Mouse (Mus musculus) liver, adult 2 months (tissue): Measurements from ENCODE around the gene Cand2. TPM values are rescaled to one million over a fixed set of nuclear protein-coding genes. Genes with fewer than 3 reads are reported as not detected.

ENCODE experiments used
- DNase-seq: peaks from one replicate; pipeline ENCODE4 v3.0.0-alpha.2; 2011; ENCODE audit warnings: low read depth, low spot score; ENCODE audit errors: extremely low read depth
- H3K27ac ChIP-seq: fragments of 200-500 bp; replicated peaks from 2 replicates; pipeline ENCODE4 v1.5.1; 2012; ENCODE audit warnings: low read depth, mild to moderate bottlenecking, control low read depth, inconsistent platforms, low read length; ENCODE audit not compliant: insufficient read depth
- H3K27me3 ChIP-seq: fragments of 200-500 bp; 2 replicates; pipeline ENCODE4 v1.6.1; 2012; ENCODE audit warnings: mild to moderate bottlenecking, moderate library complexity, low read length, inconsistent platforms; ENCODE audit not compliant: control insufficient read depth, insufficient read depth
- H3K36me3 ChIP-seq: fragments of 200-500 bp; 2 replicates; pipeline ENCODE4 v1.6.1; 2012; ENCODE audit warnings: low read length, inconsistent platforms; ENCODE audit not compliant: control insufficient read depth, insufficient read depth
- H3K4me1 ChIP-seq: fragments of 200-500 bp; 2 replicates; pipeline ENCODE4 v1.6.1; 2011; ENCODE audit warnings: low read length; ENCODE audit not compliant: control insufficient read depth, insufficient read depth
- H3K4me3 ChIP-seq: fragments of 200-500 bp; 2 replicates; pipeline ENCODE4 v1.5.1; 2011; ENCODE audit warnings: low read depth, mild to moderate bottlenecking, control low read depth, low read length, moderate library complexity; ENCODE audit not compliant: insufficient read depth
- H3K79me2 ChIP-seq: fragments of 200-500 bp; 2 replicates; pipeline ENCODE4 v1.6.1; 2012; ENCODE audit warnings: inconsistent platforms, mild to moderate bottlenecking, low read length, moderate library complexity; ENCODE audit not compliant: control insufficient read depth, insufficient read depth
- H3K9ac ChIP-seq: fragments of 200-500 bp; 2 replicates; pipeline ENCODE4 v1.6.1; 2012; ENCODE audit warnings: low read depth, mild to moderate bottlenecking, control low read depth, inconsistent platforms, low read length
- CTCF ChIP-seq: fragments of 200-500 bp; IDR thresholded peaks from 2 replicates; pipeline ENCODE4 v1.5.1; 2011; ENCODE audit warnings: low read depth, low read length, control low read depth
- POLR2A ChIP-seq: fragments of 200-500 bp; IDR thresholded peaks from 2 replicates; pipeline ENCODE4 v1.6.1; 2011; ENCODE audit warnings: low read length, control low read depth; ENCODE audit not compliant: insufficient read depth; ENCODE audit errors: extremely low read depth
- WGBS: fragments of 180-500 bp; shearing (Covaris S2); methylation state at CpG from one replicate; pipeline ENCODE4 v1.1.7; 2018; 5-methylcytosine and 5-hydroxymethylcytosine counted together
- polyA plus RNA-seq: library from polyadenylated mRNA; depleted of rRNA; stranded (reverse); fragments of >200 nt; gene quantifications from 2 replicates; pipeline ENCODE4 v1.2.3, GENCODE M21; 2012
- total RNA-seq: library from RNA; depleted of rRNA; stranded (reverse); fragments of >200 nt; gene quantifications from 2 replicates; pipeline ENCODE4 v1.2.3, GENCODE M21; 2014

Cand2 gene
- total and polyA plus RNA-seq, 2 experiments = 0.18 to 0.57 TPM

DNA sequence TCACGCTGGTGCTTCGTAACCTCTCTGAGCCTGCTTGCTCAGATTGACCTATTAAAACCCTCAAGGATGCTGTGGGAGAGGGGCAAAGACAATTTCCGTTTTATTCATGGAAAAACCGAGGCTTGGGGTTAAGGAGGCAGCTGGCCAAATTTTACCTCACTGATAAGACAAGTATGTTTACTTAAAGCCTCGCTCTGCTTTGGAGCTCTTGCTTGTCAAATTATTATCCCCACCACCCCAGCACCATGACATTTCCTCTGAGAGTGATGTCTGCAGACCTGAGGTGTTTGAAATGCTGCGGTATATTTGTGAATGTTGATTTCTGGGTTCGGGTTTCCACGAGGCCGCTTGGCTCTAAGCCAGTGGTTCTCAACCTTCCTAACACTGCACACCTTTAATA lies 2.0 kb downstream of the Cand2 start:
- 28% methylated on average over 9 of the region's 9 CpGs for WGBS
- TF ChIP-seq CTCF (no peak), POLR2A (no peak)
- Histone ChIP-seq H3K4me3 (no peak overlapping the region), H3K27me3 (no peaks in the 10 kb centered on the region), H3K9ac (no peak overlapping the region), H3K4me1 (peaks cover 3% of the 10 kb centered on the region), H3K79me2 (no peaks in the 10 kb centered on the region), H3K36me3 (no peaks in the 10 kb centered on the region), H3K27ac (no peak overlapping the region)
- DNase-seq = no peak

DNA sequence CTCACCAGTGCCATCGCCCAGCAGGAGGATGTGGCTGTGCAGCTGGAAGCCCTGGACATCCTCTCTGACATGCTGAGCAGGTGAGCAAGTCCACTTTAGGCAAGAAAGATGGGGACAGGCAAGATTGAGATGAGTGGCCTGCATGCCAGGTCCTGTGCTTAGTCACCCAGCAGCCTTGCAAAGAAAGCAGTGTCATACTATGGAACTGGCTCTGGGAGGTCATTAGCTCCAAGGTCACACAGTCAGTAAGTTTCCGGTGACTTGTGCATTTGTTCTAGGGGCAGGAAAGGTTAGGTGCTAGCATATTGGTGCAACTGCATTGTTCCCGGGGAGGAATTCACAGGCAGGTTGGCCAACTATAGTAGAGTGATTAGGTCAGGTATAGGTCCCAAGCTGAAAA lies 8.4 kb downstream of the Cand2 start:
- no peak overlapping the region for H3K27ac ChIP-seq
- no peak overlapping the region for H3K4me3 ChIP-seq
- TF ChIP-seq POLR2A (no peak), CTCF (no peak)
- no peak overlapping the region for H3K9ac ChIP-seq
- no peaks in the 10 kb centered on the region for H3K36me3 ChIP-seq
- WGBS = 64% methylated on average over 3 of the region's 3 CpGs
- DNase-seq = no peak
- H3K4me1 ChIP-seq = no peaks in the 10 kb centered on the region
- no peaks in the 10 kb centered on the region for H3K27me3 ChIP-seq
- no peaks in the 10 kb centered on the region for H3K79me2 ChIP-seq

DNA sequence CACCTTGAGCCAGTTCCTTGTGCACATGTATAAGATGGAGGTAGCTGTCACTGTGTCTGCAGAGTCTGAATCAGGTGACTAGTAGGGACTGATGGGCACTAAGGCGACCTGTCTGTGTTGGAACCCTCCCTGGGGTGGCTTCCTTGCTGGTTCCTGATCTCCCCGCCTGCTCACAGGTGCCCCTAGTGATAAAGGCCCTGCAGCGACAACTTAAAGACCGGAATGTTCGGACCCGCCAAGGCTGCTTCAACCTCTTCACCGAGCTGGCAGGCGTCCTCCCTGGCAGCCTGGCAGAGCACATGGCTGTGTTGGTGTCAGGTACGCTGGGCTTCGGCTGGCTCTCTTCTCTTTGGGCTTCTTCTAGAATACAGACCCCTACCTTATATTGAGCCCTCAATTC lies 16.7 kb downstream of the Cand2 start:
- no peaks in the 10 kb centered on the region for H3K4me1 ChIP-seq
- H3K27me3 ChIP-seq = no peaks in the 10 kb centered on the region
- no peak overlapping the region for H3K4me3 ChIP-seq
- no peak overlapping the region for H3K27ac ChIP-seq
- TF ChIP-seq POLR2A = no peak
- TF ChIP-seq CTCF = no peak
- 97% methylated on average over 10 of the region's 10 CpGs for WGBS
- H3K9ac ChIP-seq = no peak overlapping the region
- no peak for DNase-seq
- no peaks in the 10 kb centered on the region for H3K79me2 ChIP-seq
- H3K36me3 ChIP-seq = no peaks in the 10 kb centered on the region

DNA sequence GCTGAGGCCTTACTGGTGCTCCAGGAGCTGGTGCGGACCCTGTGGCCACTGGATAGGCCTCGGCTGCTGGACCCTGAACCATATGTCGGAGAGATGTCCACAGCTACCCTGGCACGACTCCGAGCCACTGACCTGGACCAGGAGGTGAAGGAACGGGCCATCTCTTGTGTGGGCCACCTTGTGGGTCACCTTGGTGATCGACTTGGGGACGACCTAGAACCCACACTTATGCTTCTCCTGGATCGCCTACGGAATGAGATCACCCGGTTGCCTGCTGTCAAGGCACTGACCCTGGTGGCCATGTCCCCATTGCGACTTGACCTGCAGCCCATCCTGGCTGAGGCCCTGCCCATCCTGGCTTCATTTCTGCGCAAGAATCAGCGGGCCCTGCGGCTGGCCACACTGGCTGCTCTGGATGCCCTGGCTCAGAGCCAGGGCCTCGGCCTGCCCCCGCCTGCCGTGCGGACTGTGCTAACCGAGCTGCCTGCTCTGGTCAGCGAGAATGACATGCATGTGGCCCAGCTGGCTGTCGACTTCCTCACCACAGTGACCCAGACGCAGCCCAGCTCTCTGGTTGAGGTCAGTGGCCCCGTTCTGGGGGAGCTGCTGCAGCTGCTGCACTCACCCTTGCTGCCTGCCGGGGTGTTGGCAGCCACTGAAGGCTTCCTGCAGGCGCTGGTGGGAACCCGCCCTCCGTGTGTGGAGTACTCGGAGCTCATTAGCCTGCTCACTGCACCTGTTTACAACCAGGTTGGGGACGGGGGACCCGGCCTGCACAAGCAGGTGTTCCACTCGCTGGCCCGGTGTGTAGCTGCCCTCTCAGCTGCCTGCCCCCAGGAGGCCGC lies 17.7 kb downstream of the Cand2 start:
- Histone ChIP-seq H3K36me3 (no peaks in the 10 kb centered on the region), H3K79me2 (no peaks in the 10 kb centered on the region), H3K27ac (no peak overlapping the region), H3K4me3 (no peak overlapping the region), H3K27me3 (no peaks in the 10 kb centered on the region), H3K4me1 (no peaks in the 10 kb centered on the region), H3K9ac (no peak overlapping the region)
- DNase-seq = peak; percentile 23
- TF ChIP-seq CTCF (no peak), POLR2A (no peak)
- WGBS = 87% methylated on average over 34 of the region's 34 CpGs

DNA sequence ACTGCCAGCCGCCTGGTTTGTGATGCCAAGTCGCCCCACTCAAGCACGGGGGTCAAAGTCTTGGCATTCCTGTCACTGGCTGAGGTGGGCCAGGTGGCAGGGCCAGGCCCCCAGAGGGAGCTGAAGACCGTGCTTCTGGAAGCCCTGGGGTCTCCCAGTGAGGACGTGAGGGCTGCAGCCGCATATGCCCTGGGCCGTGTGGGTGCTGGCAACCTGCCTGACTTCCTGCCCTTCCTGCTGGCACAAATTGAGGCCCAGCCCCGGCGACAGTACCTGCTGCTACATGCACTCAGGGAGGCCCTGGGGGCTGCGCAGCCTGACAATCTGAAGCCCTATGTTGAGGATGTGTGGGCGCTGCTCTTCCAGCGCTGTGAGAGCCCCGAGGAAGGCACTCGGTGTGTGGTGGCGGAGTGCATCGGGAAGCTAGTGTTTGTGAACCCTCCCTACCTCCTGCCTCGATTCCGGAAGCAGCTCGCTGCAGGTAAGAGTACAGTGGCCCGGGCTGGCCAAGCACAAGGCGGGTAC lies 18.4 kb downstream of the Cand2 start:
- no peaks in the 10 kb centered on the region for H3K36me3 ChIP-seq
- no peak overlapping the region for H3K4me3 ChIP-seq
- no peaks in the 10 kb centered on the region for H3K27me3 ChIP-seq

DNA sequence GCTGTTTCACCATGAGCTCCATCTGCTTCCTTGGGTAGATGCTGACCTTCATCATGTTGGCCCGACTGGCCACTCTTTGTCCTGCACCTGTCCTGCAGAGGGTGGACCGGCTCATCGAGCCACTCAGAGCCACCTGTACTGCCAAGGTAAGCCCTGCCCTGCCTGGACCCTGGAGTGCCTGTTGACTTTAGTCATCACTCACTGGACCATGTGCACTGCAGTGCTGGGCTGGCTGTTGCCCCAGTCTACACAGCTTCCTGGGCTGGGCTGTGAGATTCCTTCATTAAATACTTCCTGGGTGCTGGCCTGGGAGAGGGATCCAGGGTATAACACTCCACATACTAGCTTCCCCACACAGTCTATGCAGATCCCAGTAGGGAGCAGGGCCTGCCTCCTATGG lies 27.5 kb downstream of the Cand2 start:
- no peak for DNase-seq
- Histone ChIP-seq H3K9ac (no peak overlapping the region), H3K79me2 (no peaks in the 10 kb centered on the region), H3K4me3 (no peak overlapping the region), H3K36me3 (peaks cover 23% of the 10 kb centered on the region), H3K4me1 (peaks cover 4% of the 10 kb centered on the region), H3K27me3 (no peaks in the 10 kb centered on the region), H3K27ac (no peak overlapping the region)
- 79% methylated on average over 3 of the region's 3 CpGs for WGBS
- TF ChIP-seq CTCF (no peak), POLR2A (no peak)

More for the DNA sequence above, 18.4 kb downstream of the Cand2 start:
- Histone ChIP-seq H3K79me2 (no peaks in the 10 kb centered on the region), H3K27ac (no peak overlapping the region), H3K4me1 (no peaks in the 10 kb centered on the region), H3K9ac (no peak overlapping the region)
- TF ChIP-seq POLR2A = no peak
- TF ChIP-seq CTCF = no peak
- WGBS = 89% methylated on average over 21 of the region's 21 CpGs
- no peak for DNase-seq
